Mouse (Mus musculus) spleen, adult 2 months (tissue): ENCODE data around the gene Deup1.

Source experiments
- CTCF ChIP-seq: fragments of 200-500 bp; IDR thresholded peaks from 2 replicates; pipeline ENCODE4 v1.5.1; 2011; ENCODE audit warnings: mild to moderate bottlenecking, inconsistent platforms; ENCODE audit not compliant: insufficient read depth, insufficient read length, insufficient replicate concordance; ENCODE audit errors: extremely low read depth
- POLR2A ChIP-seq: fragments of 200-500 bp; IDR thresholded peaks from 2 replicates; pipeline ENCODE4 v1.6.1; 2011; ENCODE audit warnings: low read depth, low read length, inconsistent platforms

GRCm38 (mm10) chr9:15538979-15539533, 88.7 kb downstream of the Deup1 start:
- TF ChIP-seq POLR2A (no peak), CTCF (no peak)
